Mouse (Mus musculus) fat pad, adult 2 months (tissue): ENCODE measurements around the gene Klhl35.
"Not testable (repeated sequence)": the region's sequence is repeated elsewhere in the genome, so short reads cannot be mapped to it uniquely, and the experiment has no call there.

ENCODE experiments used
- DNase-seq: peaks from one replicate; pipeline ENCODE4 v3.0.0-alpha.2; 2011; ENCODE audit warnings: low read depth, low spot score; ENCODE audit errors: extremely low read depth

The Klhl35 gene

GRCm38 (mm10) chr7:99499128-99499527 lies 33.3 kb downstream of the Klhl35 start:
- DNase-seq, result no peak

GRCm38 (mm10) chr7:99500201-99500600 lies 34.4 kb downstream of the Klhl35 start:
- no peak for DNase-seq

- no peak for DNase-seq
Observed at GRCm38 (mm10) chr7:99500655-99501054, 34.9 kb downstream of the Klhl35 start.

GRCm38 (mm10) chr7:99501148-99501547 lies 35.3 kb downstream of the Klhl35 start:
- no peak for DNase-seq

- DNase-seq, result no peak
Observed at GRCm38 (mm10) chr7:99504556-99504955, 38.8 kb downstream of the Klhl35 start.

GRCm38 (mm10) chr7:99508187-99508586 lies 42.4 kb downstream of the Klhl35 start:
- not testable (repeated sequence) for DNase-seq

GRCm38 (mm10) chr7:99510087-99510501 lies 44.3 kb downstream of the Klhl35 start:
- no peak for DNase-seq

GRCm38 (mm10) chr7:99516092-99516813 lies 50.4 kb downstream of the Klhl35 start:
- DNase-seq, result no peak

GRCm38 (mm10) chr7:99516814-99517157 lies 51.0 kb downstream of the Klhl35 start:
- no peak for DNase-seq

GRCm38 (mm10) chr7:99518954-99519644 lies 53.3 kb downstream of the Klhl35 start:
- no peak for DNase-seq

GRCm38 (mm10) chr7:99523121-99523520 lies 57.3 kb downstream of the Klhl35 start:
- no peak for DNase-seq
